In genomic region chr5:24350073-24350472, GRCm38 (mm10) we compare ENCODE assay signal across 9 mouse cellular contexts. TPM values are rescaled to one million over a fixed set of nuclear protein-coding genes. Genes with fewer than 3 reads are reported as not detected.
DNase-seq lines count a peak whose midpoint lies in the region; ATAC-seq lines count a peak whose summit lies in the region.
"Had no signal": no experiment of that assay in that cellular context is flagged by ENCODE, and none has a peak within 500 bp of the region (broad histone marks: within the 10 kb centered on the region; RNA-seq: fewer than 3 reads in every experiment).

No protein-coding gene starts in this region.

- ATAC-seq in heart, embryonic 14.5 days (ENCODE audit: insufficient number of reproducible peaks, insufficient read depth, low FRiP score, low read depth) = no peak
- ATAC-seq in limb, embryonic 15.5 days (ENCODE audit: insufficient number of reproducible peaks, low FRiP score, low TSS enrichment, low read depth) = no peak

- peaks cover 43 to 61% of the 10 kb centered on the region in 2 experiments for H3K4me1 ChIP-seq in heart, embryonic 14.5 days (ENCODE audit: control insufficient read depth in 2 of 2, insufficient read depth in 2 of 2, low read length in 2 of 2)
- H3K4me1 ChIP-seq in limb, embryonic 15.5 days = peaks cover 44% of the 10 kb centered on the region

- peak overlapping the region; percentile 94 for H3K4me2 ChIP-seq in heart, embryonic 14.5 days (ENCODE audit: low read length)
- H3K4me2 ChIP-seq in limb, embryonic 15.5 days = peak overlapping the region; percentile 99; the same call in 1 of the 2 replicates

- peak overlapping the region; percentile 99 for H3K9ac ChIP-seq in heart, embryonic 14.5 days (ENCODE audit: low read length)
- H3K9ac ChIP-seq in limb, embryonic 15.5 days = no peak overlapping the region
- H3K9ac ChIP-seq: liver, embryonic 15.5 days had no signal

- H3K27ac ChIP-seq in heart, embryonic 14.5 days (replicated peaks in 1 of 2; ENCODE audit: control insufficient read depth in 1 of 2, insufficient read depth in 1 of 2, low read depth in 2 of 2, low read length in 2 of 2) = peak overlapping the region; percentile 91 to 99
- no peak overlapping the region for H3K27ac ChIP-seq in limb, embryonic 15.5 days
- H3K27ac ChIP-seq: liver, embryonic 15.5 days had no signal

- 18% methylated on average over 3 of the region's 3 CpGs for WGBS in heart, embryonic 14.5 days
- 64% methylated on average over 3 of the region's 3 CpGs for whole genome bisulfite sequencing in limb, embryonic 15.5 days

- H3K4me3 ChIP-seq in heart, embryonic 14.5 days (ENCODE audit: control insufficient read depth in 1 of 2, insufficient read depth in 1 of 2, low read depth in 1 of 2, low read length in 2 of 2) = peak overlapping the region; percentile 79 to 86
- H3K4me3 ChIP-seq in limb, embryonic 15.5 days = no peak overlapping the region
- H3K4me3 ChIP-seq: liver, embryonic 15.5 days had no signal

- peak; percentile 44 for DNase-seq in ovary, postnatal 36 days (ENCODE audit: low spot score)
- no peak for DNase-seq in ovary, postnatal 10 days (ENCODE audit: low spot score)
- no peak for DNase-seq in spleen, postnatal 36 days (ENCODE audit: low spot score in 2 of 2)
- DNase-seq in frontal cortex, postnatal 14 days (ENCODE audit: low spot score in 2 of 2) = no peak
- no peak for DNase-seq in spleen, adult 12 weeks (ENCODE audit: low spot score)
- no peak for DNase-seq in thymus, postnatal 36 days

- H3K9me3 ChIP-seq in heart, embryonic 14.5 days (ENCODE audit: control insufficient read depth, low read length) = no peaks in the 10 kb centered on the region
- H3K9me3 ChIP-seq in limb, embryonic 15.5 days = no peaks in the 10 kb centered on the region
- H3K9me3 ChIP-seq: liver, embryonic 15.5 days had no signal

- H3K27me3 ChIP-seq in heart, embryonic 14.5 days (ENCODE audit: control insufficient read depth, insufficient read depth, low read length) = no peaks in the 10 kb centered on the region
- peaks cover 77% of the 10 kb centered on the region for H3K27me3 ChIP-seq in limb, embryonic 15.5 days

- H3K36me3 ChIP-seq in heart, embryonic 14.5 days (ENCODE audit: control insufficient read depth, insufficient read depth, low read length) = peaks cover 30% of the 10 kb centered on the region
- no peaks in the 10 kb centered on the region for H3K36me3 ChIP-seq in limb, embryonic 15.5 days
- H3K36me3 ChIP-seq: liver, embryonic 15.5 days had no signal

RNA-seq across cellular contexts. Expression of gene Kcnh2, which starts 1.3 kb away (rescaled TPM):
- 23.5 and 32.9 TPM in 2 replicates for polyA plus RNA-seq in heart, embryonic 14.5 days (2014; fragmentation: Nextera tagmentation; extraction: Ambion mirVana)
- polyA plus RNA-seq in limb, embryonic 15.5 days (2015; fragmentation: Nextera tagmentation; extraction: Ambion mirVana) = 3.5 and 4.9 TPM in 2 replicates

RNA-seq across cellular contexts. Expression of gene Nos3, which starts 14.5 kb away (rescaled TPM):
- 27.7 and 28.2 TPM in 2 replicates for polyA plus RNA-seq in heart, embryonic 14.5 days (2014; fragmentation: Nextera tagmentation; extraction: Ambion mirVana)
- 7.5 and 8.0 TPM in 2 replicates for polyA plus RNA-seq in limb, embryonic 15.5 days (2015; fragmentation: Nextera tagmentation; extraction: Ambion mirVana)

RNA-seq across cellular contexts. Expression of gene Atg9b, which starts 41.9 kb away (rescaled TPM):
- polyA plus RNA-seq in heart, embryonic 14.5 days (2014; fragmentation: Nextera tagmentation; extraction: Ambion mirVana) = 1.0 and 1.5 TPM in 2 replicates
- polyA plus RNA-seq in limb, embryonic 15.5 days (2015; fragmentation: Nextera tagmentation; extraction: Ambion mirVana) = 2.0 and 2.8 TPM in 2 replicates

RNA-seq across cellular contexts. Expression of gene Abcb8, which starts 43.4 kb away (rescaled TPM):
- polyA plus RNA-seq in heart, embryonic 14.5 days (2014; fragmentation: Nextera tagmentation; extraction: Ambion mirVana) = 52.7 and 56.1 TPM in 2 replicates
- polyA plus RNA-seq in limb, embryonic 15.5 days (2015; fragmentation: Nextera tagmentation; extraction: Ambion mirVana) = 38.9 and 46.5 TPM in 2 replicates
